9 mouse cellular contexts compared by ENCODE assay signal in the genomic region with DNA sequence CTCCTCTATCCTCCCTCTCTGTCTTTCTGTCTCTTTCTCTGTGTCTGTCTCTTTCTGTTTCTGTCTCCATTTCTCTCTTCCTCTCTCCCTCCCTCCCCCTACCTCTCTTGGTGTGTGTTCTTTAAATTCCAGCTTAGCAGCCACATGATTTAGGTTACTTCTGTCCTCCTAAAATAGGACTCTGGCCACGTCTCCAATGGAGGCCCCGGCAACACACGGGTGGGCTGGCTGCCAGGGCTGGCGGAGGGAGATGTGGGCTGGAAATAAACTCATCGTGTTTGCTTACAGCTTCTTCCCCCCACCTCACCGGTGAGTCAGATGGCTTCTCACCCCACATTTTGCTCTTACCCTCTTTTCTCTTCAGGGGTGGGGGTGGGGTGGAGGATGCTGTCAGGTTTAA.
A peak's percentile ranks its signal among the peaks of the same experiment; 100 is the strongest.
DNase-seq lines count a peak whose midpoint lies in the region; ATAC-seq and TF ChIP-seq lines count a peak whose summit lies in the region.
"Had no signal": no experiment of that assay in that cellular context is flagged by ENCODE, and none has a peak within 500 bp of the region (broad histone marks: within the 10 kb centered on the region; RNA-seq: fewer than 3 reads in every experiment).

No protein-coding gene starts in this region.

- peak; percentile 29; the same call in 1 of the 2 replicates for ATAC-seq in kidney, postnatal 0 days (replicated peaks; ENCODE audit: low FRiP score, low read depth)
- ATAC-seq in lung, embryonic 16.5 days (ENCODE audit: low read depth) = peak; percentile 65
- ATAC-seq in stomach, postnatal 0 days (ENCODE audit: low FRiP score, low TSS enrichment) = peak; percentile 28; the same call in 1 of the 2 replicates

- no peaks in the 10 kb centered on the region for H3K36me3 ChIP-seq in embryonic facial prominence, embryonic 10.5 days (replicated peaks)
- no peaks in the 10 kb centered on the region for H3K36me3 ChIP-seq in kidney, postnatal 0 days (ENCODE audit: insufficient read depth, low read length)
- H3K36me3 ChIP-seq in lung, embryonic 16.5 days (ENCODE audit: control insufficient read depth, insufficient read depth, low read length) = no peaks in the 10 kb centered on the region
- H3K36me3 ChIP-seq in stomach, postnatal 0 days (ENCODE audit: control insufficient read depth, insufficient read depth, low read length) = no peaks in the 10 kb centered on the region

- no peak overlapping the region for H3K4me2 ChIP-seq in kidney, postnatal 0 days (ENCODE audit: low read length)
- H3K4me2 ChIP-seq in lung, embryonic 16.5 days (ENCODE audit: low read depth, low read length) = peak overlapping the region; percentile 13
- H3K4me2 ChIP-seq in stomach, postnatal 0 days (replicated peaks; ENCODE audit: low read depth) = peak overlapping the region; percentile 17; the same call in 1 of the 2 replicates

- H3K27me3 ChIP-seq in embryonic facial prominence, embryonic 10.5 days (replicated peaks; ENCODE audit: low read depth, poor library complexity, severe bottlenecking) = no peaks in the 10 kb centered on the region
- H3K27me3 ChIP-seq in kidney, postnatal 0 days (ENCODE audit: insufficient read depth, low read length) = no peaks in the 10 kb centered on the region
- H3K27me3 ChIP-seq in lung, embryonic 16.5 days (ENCODE audit: control insufficient read depth, insufficient read depth, low read depth, low read length) = no peaks in the 10 kb centered on the region
- H3K27me3 ChIP-seq in stomach, postnatal 0 days (ENCODE audit: control insufficient read depth, insufficient read depth, low read length) = no peaks in the 10 kb centered on the region
- H3K27me3 ChIP-seq: Patski had no signal

- TF ChIP-seq CTCF in kidney, postnatal 0 days (IDR thresholded peaks at IDR 0.05; ENCODE audit: low read depth) = no peak
- TF ChIP-seq CTCF in stomach, postnatal 0 days (IDR thresholded peaks at IDR 0.05; ENCODE audit: low read depth) = no peak

- 58% methylated on average over 6 of the region's 6 CpGs for WGBS in embryonic facial prominence, embryonic 10.5 days
- WGBS in kidney, postnatal 0 days = 9% methylated on average over 6 of the region's 6 CpGs
- WGBS in lung, embryonic 16.5 days = 5% methylated on average over 6 of the region's 6 CpGs
- 11% methylated on average over 6 of the region's 6 CpGs for WGBS in stomach, postnatal 0 days

- DNase-seq in ovary, postnatal 10 days (ENCODE audit: low spot score) = peak; percentile 40
- no peak for DNase-seq in ovary, adult 18-20 months (ENCODE audit: low spot score)
- peak; percentile 23 for DNase-seq in embryonic facial prominence, embryonic 10.5 days (ENCODE audit: low spot score)
- DNase-seq in heart, adult 8-10 months (ENCODE audit: low spot score) = peak; percentile 72
- DNase-seq in kidney, postnatal 0 days (ENCODE audit: low spot score) = peak; percentile 75
- peak; percentile 68 for DNase-seq in stomach, postnatal 0 days (ENCODE audit: low spot score)
- no peak for DNase-seq in thymus, postnatal 14 days

- peak overlapping the region; percentile 72 for H3K27ac ChIP-seq in embryonic facial prominence, embryonic 10.5 days (replicated peaks)
- H3K27ac ChIP-seq in kidney, postnatal 0 days = no peak overlapping the region
- H3K27ac ChIP-seq in lung, embryonic 16.5 days (ENCODE audit: low read length) = no peak overlapping the region
- H3K27ac ChIP-seq in stomach, postnatal 0 days (replicated peaks) = peak overlapping the region; percentile 90

- no peak overlapping the region for H3K9ac ChIP-seq in kidney, postnatal 0 days (ENCODE audit: low read depth, low read length)
- no peak overlapping the region for H3K9ac ChIP-seq in lung, embryonic 16.5 days (ENCODE audit: low read length)
- H3K9ac ChIP-seq in stomach, postnatal 0 days (ENCODE audit: low read length) = no peak overlapping the region

- H3K4me3 ChIP-seq in embryonic facial prominence, embryonic 10.5 days = no peak overlapping the region
- no peak overlapping the region for H3K4me3 ChIP-seq in kidney, postnatal 0 days (replicated peaks; ENCODE audit: low read depth, low read length)
- no peak overlapping the region for H3K4me3 ChIP-seq in lung, embryonic 16.5 days (ENCODE audit: low read length)
- H3K4me3 ChIP-seq in stomach, postnatal 0 days (ENCODE audit: low read depth, low read length) = no peak overlapping the region

- no peaks in the 10 kb centered on the region for H3K9me3 ChIP-seq in embryonic facial prominence, embryonic 10.5 days
- no peaks in the 10 kb centered on the region for H3K9me3 ChIP-seq in kidney, postnatal 0 days (replicated peaks; ENCODE audit: low read length)
- no peaks in the 10 kb centered on the region for H3K9me3 ChIP-seq in lung, embryonic 16.5 days (ENCODE audit: control insufficient read depth, low read length)
- no peaks in the 10 kb centered on the region for H3K9me3 ChIP-seq in stomach, postnatal 0 days (ENCODE audit: control insufficient read depth, low read length)

- no peak for TF ChIP-seq EP300 in stomach, postnatal 0 days (optimal IDR thresholded peaks at IDR 0.05)

- peaks cover 24% of the 10 kb centered on the region for H3K4me1 ChIP-seq in embryonic facial prominence, embryonic 10.5 days
- no peaks in the 10 kb centered on the region; the same call in 1 of the 2 replicates for H3K4me1 ChIP-seq in kidney, postnatal 0 days (replicated peaks; ENCODE audit: insufficient read depth, low read length)
- peaks cover 17% of the 10 kb centered on the region for H3K4me1 ChIP-seq in lung, embryonic 16.5 days (replicated peaks; ENCODE audit: control insufficient read depth, insufficient read depth, low read length)
- peaks cover 10% of the 10 kb centered on the region; the same call in 1 of the 2 replicates for H3K4me1 ChIP-seq in stomach, postnatal 0 days (replicated peaks; ENCODE audit: control insufficient read depth, insufficient read depth)

Comparison
In these comparisons a context has a peak if more than half of its experiments do, and no peak if none do; other contexts are left out.
1. DNase-seq: peak in ovary, postnatal 10 days (single experiment), embryonic facial prominence, embryonic 10.5 days (single experiment), heart, adult 8-10 months (single experiment), kidney, postnatal 0 days (single experiment) and stomach, postnatal 0 days (single experiment); none in ovary, adult 18-20 months (single experiment) and thymus, postnatal 14 days (single experiment).
2. H3K27ac ChIP-seq: peak in embryonic facial prominence, embryonic 10.5 days (single experiment) and stomach, postnatal 0 days (single experiment); none in kidney, postnatal 0 days (single experiment) and lung, embryonic 16.5 days (single experiment).
3. Peak in every context shown above with its lines, with median percentiles within 50 percentile points of each other: ATAC-seq.